Mouse (Mus musculus) lung, embryonic 16.5 days (tissue): ENCODE results near the gene Dstn. TPM values are rescaled to one million over a fixed set of nuclear protein-coding genes. Genes with fewer than 3 reads are reported as not detected.

Source experiments
- ATAC-seq: fragments of 200-750 bp; cut with Nextera tagmentation; 2 replicates; pipeline ENCODE4 v1.8.0; 2017; ENCODE audit warnings: low read depth, mild to moderate bottlenecking, moderate library complexity
- H3K27ac ChIP-seq: fragments of 300-500 bp; sonication (generic); 2 replicates; pipeline ENCODE4 v1.5.1; 2014; ENCODE audit warnings: mild to moderate bottlenecking, control low read depth, low read length
- H3K27me3 ChIP-seq: fragments of 300-500 bp; sonication (generic); 2 replicates; pipeline ENCODE4 v1.6.1; 2014; ENCODE audit warnings: low read depth, low read length, mixed read lengths; ENCODE audit not compliant: control insufficient read depth, insufficient read depth
- H3K36me3 ChIP-seq: fragments of 300-500 bp; sonication (generic); 2 replicates; pipeline ENCODE4 v1.6.1; 2014; ENCODE audit warnings: low read length; ENCODE audit not compliant: control insufficient read depth, insufficient read depth
- H3K4me1 ChIP-seq: fragments of 300-500 bp; sonication (generic); replicated peaks from 2 replicates; pipeline ENCODE4 v1.6.1; 2014; ENCODE audit warnings: low read length, mixed read lengths; ENCODE audit not compliant: control insufficient read depth, insufficient read depth
- H3K4me2 ChIP-seq: fragments of 300-500 bp; sonication (generic); 2 replicates; pipeline ENCODE4 v1.6.1; 2014; ENCODE audit warnings: low read depth, low read length, control low read depth
- H3K4me3 ChIP-seq: fragments of 300-500 bp; sonication (generic); 2 replicates; pipeline ENCODE4 v1.5.1; 2014; ENCODE audit warnings: mild to moderate bottlenecking, low read length, control low read depth
- H3K9ac ChIP-seq: fragments of 300-500 bp; sonication (generic); 2 replicates; pipeline ENCODE4 v1.6.1; 2014; ENCODE audit warnings: low read length, control low read depth
- H3K9me3 ChIP-seq: fragments of 300-500 bp; sonication (generic); 2 replicates; pipeline ENCODE4 v1.6.1; 2016; ENCODE audit warnings: low read length; ENCODE audit not compliant: control insufficient read depth
- WGBS: fragments of 180-500 bp; shearing (Covaris S2); extraction: QIAGEN DNeasy Blood & Tissue Kit; methylation state at CpG from one replicate; pipeline ENCODE4 v1.1.7; 2014; 5-methylcytosine and 5-hydroxymethylcytosine counted together
- polyA plus RNA-seq: library from polyadenylated mRNA; unstranded; fragments of >200 nt; fragmentation: Nextera tagmentation; extraction: Ambion mirVana; gene quantifications from 2 replicates; pipeline ENCODE4 v1.2.1, GENCODE M21; 2015

Gene Dstn
- polyA plus RNA-seq, 1 experiment from 2014 or later: 565 TPM

DNA sequence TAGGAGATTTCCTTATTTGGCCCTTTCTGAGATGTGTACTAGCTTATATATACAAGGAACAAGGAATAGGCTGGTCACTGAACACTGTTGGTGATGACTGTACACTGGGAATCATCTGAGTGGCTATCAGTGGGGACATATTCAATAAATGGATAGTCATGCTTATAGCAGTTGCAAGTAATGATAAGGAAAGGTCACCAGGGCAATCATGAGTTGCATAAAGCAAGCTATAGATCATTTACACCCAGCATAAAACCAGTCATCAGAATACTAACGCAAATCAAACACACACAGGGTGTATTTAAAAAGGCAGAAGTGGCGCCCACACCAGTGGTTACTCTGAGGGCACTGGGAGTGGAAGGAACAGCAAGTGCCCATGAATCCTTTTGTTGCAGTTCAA lies 2.9 kb upstream of the Dstn start:
- peaks cover 7% of the 10 kb centered on the region; the same call in 1 of the 2 replicates for H3K4me1 ChIP-seq
- H3K27ac ChIP-seq: no peak overlapping the region
- H3K4me2 ChIP-seq: no peak overlapping the region
- H3K4me3 ChIP-seq: no peak overlapping the region
- 85% methylated on average over 2 of the region's 2 CpGs for WGBS
- no peaks in the 10 kb centered on the region for H3K27me3 ChIP-seq
- H3K36me3 ChIP-seq: no peaks in the 10 kb centered on the region
- no peaks in the 10 kb centered on the region for H3K9me3 ChIP-seq
- H3K9ac ChIP-seq: no peak overlapping the region
- no peak for ATAC-seq

DNA sequence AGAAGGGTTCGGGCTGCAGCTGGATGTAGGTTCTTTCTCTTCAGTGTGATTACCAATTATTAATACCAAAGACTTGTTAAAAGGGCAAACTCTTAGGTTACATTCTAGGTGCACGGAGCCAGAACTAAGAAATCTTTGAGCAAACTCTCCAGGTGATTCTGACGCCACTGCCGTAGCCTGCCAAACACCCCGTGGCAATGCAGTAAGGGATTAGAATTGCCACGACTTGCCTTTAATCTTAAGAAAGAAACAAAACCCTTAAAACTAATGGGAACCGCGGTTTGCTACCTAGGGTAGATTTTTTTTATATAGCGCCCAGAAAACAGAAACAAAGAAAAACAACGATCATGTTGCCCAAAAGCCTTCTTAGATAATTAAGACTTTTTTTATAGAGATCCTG lies 899 bp upstream of the Dstn start:
- no peak for ATAC-seq
- Histone ChIP-seq H3K4me3 (peak overlapping the region; percentile 97), H3K36me3 (no peaks in the 10 kb centered on the region), H3K27me3 (no peaks in the 10 kb centered on the region), H3K27ac (peak overlapping the region; percentile 100), H3K4me1 (peaks cover 15% of the 10 kb centered on the region), H3K4me2 (peak overlapping the region; percentile 64), H3K9me3 (no peaks in the 10 kb centered on the region), H3K9ac (peak overlapping the region; percentile 97)
- WGBS: 2% methylated on average over 10 of the region's 10 CpGs

DNA sequence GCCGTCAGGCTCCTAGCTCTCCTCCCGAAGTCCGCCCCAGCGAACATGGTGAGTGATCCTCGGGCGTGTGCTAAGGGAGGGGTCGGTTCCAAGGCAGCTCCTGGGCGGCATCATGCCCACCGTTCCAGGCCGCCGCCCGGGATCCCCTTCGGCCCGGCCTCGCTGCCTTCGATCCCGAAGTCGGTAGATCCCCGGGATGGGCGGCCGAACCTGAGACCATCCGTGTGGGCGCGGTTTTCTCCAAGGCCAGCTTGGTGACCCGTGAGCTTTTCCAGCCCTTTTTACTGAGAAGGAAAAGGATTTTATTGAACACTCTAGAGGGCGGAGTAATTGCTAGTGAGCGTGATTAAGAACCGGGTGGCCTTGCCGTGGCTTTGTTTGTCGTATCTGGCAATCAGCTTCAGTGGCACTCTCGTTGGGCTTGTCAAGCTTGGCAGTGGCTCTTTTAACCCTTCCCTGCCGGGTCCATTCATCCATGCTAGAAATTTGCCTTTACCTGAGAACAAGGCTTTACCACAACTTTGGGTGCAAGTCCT lies 548 bp downstream of the Dstn start:
- peak overlapping the region; percentile 97 for H3K9ac ChIP-seq
- peak overlapping the region; percentile 78 for H3K4me2 ChIP-seq
- H3K36me3 ChIP-seq: no peaks in the 10 kb centered on the region
- H3K27ac ChIP-seq: peak overlapping the region; percentile 100
- H3K4me1 ChIP-seq: peaks cover 17% of the 10 kb centered on the region
- peak; percentile 23 for ATAC-seq
- H3K27me3 ChIP-seq: no peaks in the 10 kb centered on the region
- peak overlapping the region; percentile 97 for H3K4me3 ChIP-seq
- WGBS: 0% methylated on average over 32 of the region's 32 CpGs
- no peaks in the 10 kb centered on the region for H3K9me3 ChIP-seq

DNA sequence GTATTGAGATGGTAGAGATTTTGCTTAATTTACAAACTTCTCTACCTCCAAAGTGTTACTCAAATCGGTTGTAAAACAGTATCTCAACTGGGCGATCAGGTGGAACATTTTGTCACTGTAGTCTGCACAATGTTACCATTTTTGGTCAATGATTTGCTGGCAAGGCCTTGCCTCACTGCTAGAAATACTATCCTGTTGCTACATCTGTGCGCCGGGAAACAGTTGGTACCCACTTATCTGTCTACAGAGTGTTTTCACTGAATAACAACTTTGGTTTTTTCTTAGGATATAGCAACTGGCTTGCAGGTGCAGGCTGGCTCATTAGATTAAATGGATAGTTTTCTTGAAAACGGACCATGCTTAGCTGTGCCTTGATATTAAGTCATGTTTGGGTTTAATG lies 1.1 kb downstream of the Dstn start:
- Histone ChIP-seq H3K27me3 (no peaks in the 10 kb centered on the region), H3K4me3 (peak overlapping the region; percentile 97), H3K36me3 (no peaks in the 10 kb centered on the region), H3K4me2 (peak overlapping the region; percentile 78), H3K9me3 (no peaks in the 10 kb centered on the region), H3K4me1 (peaks cover 17% of the 10 kb centered on the region), H3K9ac (peak overlapping the region; percentile 97), H3K27ac (peak overlapping the region; percentile 100)
- 3% methylated on average over 5 of the region's 5 CpGs for WGBS
- no peak for ATAC-seq

DNA sequence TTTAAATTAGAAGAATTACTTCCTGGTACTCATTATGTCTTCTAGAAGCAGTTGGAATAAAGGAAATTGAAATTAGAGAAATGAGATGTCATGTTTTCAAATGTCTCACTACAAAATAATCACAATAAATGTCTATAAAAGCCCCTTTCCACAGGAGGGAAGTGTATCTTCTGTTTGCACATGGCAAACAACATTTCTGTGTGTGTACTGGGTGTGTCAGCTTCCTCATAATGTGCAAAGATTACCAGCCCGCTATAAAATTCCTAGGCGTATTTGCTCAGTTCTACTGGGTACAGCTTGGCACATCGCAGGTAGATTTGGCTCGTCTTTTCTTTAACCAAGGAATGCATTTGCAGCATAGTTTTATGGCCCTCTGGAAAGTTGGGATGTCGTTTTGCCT lies 2.5 kb downstream of the Dstn start:
- no peaks in the 10 kb centered on the region for H3K36me3 ChIP-seq
- H3K9me3 ChIP-seq: no peaks in the 10 kb centered on the region
- no peak overlapping the region for H3K9ac ChIP-seq
- ATAC-seq: no peak
- H3K27me3 ChIP-seq: no peaks in the 10 kb centered on the region
- peak overlapping the region; percentile 78 for H3K4me2 ChIP-seq
- peak overlapping the region; percentile 88 for H3K27ac ChIP-seq
- H3K4me1 ChIP-seq: peaks cover 17% of the 10 kb centered on the region
- peak overlapping the region; percentile 97 for H3K4me3 ChIP-seq
- 48% methylated on average over 5 of the region's 5 CpGs for WGBS

DNA sequence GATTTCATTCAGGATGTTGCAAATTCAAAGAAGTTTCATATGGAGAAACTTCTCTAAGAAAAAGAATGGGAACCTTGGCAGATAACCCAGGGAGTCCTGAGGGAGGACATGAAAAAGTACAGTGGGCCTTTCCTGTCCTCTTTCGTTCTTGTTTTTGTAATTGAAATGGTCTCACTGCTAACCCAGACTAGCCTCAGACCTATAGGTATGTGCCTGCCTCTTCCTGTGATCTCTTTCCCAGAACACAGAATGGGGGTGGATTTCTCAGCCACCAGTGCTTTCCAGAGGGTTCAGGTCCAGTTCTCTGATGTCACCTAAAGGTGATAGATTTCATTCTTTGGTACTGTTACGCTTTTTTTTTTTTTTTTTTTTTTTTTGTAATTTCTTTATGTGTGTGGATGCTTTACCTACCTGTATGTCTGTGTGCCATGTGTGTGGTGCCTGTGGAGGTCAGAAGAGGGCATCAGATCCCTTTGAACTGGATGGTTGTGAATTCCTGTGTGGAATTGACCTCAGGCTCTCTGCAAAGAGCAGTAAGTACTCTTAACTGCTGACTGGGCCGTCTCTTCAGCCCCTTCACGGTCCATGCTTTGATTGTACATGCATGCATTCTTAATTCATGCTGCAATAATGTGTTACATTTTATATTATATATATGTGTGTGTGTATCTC lies 3.8 kb downstream of the Dstn start:
- Histone ChIP-seq H3K27ac (0 out of 2 replicates have a peak overlapping the region, but pooled peaks have one; percentile 12), H3K36me3 (no peaks in the 10 kb centered on the region), H3K9ac (0 out of 2 replicates have a peak overlapping the region, but pooled peaks have one; percentile 11), H3K4me3 (no peak overlapping the region), H3K9me3 (no peaks in the 10 kb centered on the region), H3K4me1 (peaks cover 19% of the 10 kb centered on the region), H3K27me3 (no peaks in the 10 kb centered on the region), H3K4me2 (peak overlapping the region; percentile 22)
- WGBS: 61% methylated on average over 4 of the region's 4 CpGs
- no peak for ATAC-seq

DNA sequence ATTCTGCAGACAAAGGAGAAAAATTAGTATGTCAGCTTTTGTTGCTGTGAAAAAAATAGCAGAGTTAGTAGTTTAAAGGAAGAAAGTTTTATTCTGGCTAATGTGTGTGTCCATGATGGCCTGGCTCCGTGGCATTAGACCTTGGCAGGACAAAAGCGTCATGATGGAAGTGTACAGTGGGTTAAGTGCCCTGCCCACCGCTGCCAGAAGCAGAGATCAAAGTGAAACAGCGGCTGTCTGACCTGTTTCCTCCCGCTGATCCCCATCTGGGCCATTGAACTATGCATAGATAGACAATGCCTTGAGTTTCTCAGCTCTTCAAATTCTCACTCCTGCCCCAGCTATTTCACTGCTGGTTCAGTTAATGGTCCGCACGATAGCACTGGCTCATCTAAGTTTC lies 9.0 kb downstream of the Dstn start:
- ATAC-seq: no peak
- Histone ChIP-seq H3K4me1 (peaks cover 11% of the 10 kb centered on the region; the same call in 1 of the 2 replicates), H3K9ac (no peak overlapping the region), H3K36me3 (no peaks in the 10 kb centered on the region), H3K4me3 (no peak overlapping the region), H3K27ac (0 out of 2 replicates have a peak overlapping the region, but pooled peaks have one; percentile 13), H3K4me2 (no peak overlapping the region), H3K9me3 (no peaks in the 10 kb centered on the region), H3K27me3 (no peaks in the 10 kb centered on the region)
- 29% methylated on average over 7 of the region's 7 CpGs for WGBS

DNA sequence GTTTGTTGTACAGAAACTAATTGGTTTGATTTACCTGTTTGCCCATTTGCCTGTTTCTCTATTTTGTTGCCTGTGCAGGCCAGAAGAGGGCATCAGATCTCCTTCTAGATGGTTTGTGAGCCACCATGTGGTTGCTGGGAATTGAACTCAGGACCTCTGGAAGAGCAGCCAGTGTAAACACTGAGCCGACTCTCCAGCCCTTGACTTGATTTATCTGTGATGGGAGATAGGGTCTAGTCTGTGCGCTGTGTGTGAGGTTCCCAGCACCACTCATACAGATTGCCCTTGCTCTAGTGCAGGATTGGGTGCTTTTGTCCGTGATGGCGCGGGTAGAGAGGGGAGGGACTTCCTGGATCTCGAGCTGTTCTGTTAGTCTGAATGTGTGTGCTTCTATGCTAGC lies 10.7 kb downstream of the Dstn start:
- 82% methylated on average over 6 of the region's 6 CpGs for WGBS
- no peaks in the 10 kb centered on the region for H3K9me3 ChIP-seq
- peaks cover 14% of the 10 kb centered on the region for H3K4me1 ChIP-seq
- no peaks in the 10 kb centered on the region for H3K36me3 ChIP-seq
- H3K4me2 ChIP-seq: no peak overlapping the region
- H3K4me3 ChIP-seq: no peak overlapping the region
- H3K27me3 ChIP-seq: no peaks in the 10 kb centered on the region
- H3K27ac ChIP-seq: no peak overlapping the region
- no peak for ATAC-seq
- H3K9ac ChIP-seq: no peak overlapping the region

DNA sequence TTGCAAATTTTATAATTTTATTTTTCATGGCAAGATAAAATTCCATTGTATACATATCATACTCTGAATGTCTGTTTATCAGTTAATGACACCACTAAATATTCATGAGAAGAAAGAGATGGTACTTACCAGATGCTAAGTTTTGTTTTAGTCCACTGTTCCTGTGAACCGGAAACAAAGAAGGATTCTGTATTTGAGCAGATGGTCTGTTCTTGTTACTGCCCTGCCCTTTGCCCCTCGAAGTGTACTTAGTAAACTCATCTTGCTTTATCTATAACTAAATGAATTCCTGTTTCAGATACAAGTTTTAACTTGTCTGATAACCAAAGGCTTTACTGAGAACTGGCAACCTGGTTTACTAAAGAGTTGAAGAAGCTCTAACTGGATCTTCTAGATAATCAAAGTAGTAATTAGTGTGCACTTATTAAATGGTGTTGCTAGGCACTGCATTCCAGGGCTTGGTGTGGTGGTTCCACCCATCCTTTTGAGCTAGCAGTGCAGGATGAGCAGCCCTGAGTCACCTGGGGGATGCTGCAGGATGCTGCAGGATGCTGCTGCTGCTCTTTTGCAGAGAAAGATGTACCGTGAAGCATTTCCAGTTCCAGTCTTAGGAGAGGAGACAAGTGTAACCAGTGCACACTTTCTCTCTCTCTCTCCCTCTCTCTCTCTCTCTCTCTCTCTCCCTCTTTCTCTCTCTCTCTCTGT lies 14.6 kb downstream of the Dstn start:
- Histone ChIP-seq H3K36me3 (no peaks in the 10 kb centered on the region), H3K4me3 (no peak overlapping the region), H3K4me2 (no peak overlapping the region), H3K4me1 (peaks cover 14% of the 10 kb centered on the region), H3K27ac (no peak overlapping the region), H3K27me3 (no peaks in the 10 kb centered on the region), H3K9ac (no peak overlapping the region), H3K9me3 (no peaks in the 10 kb centered on the region)
- WGBS: 58% methylated on average over 3 of the region's 3 CpGs
- no peak for ATAC-seq
